Mouse (Mus musculus): ENCODE results near the gene Patl1.

DNA sequence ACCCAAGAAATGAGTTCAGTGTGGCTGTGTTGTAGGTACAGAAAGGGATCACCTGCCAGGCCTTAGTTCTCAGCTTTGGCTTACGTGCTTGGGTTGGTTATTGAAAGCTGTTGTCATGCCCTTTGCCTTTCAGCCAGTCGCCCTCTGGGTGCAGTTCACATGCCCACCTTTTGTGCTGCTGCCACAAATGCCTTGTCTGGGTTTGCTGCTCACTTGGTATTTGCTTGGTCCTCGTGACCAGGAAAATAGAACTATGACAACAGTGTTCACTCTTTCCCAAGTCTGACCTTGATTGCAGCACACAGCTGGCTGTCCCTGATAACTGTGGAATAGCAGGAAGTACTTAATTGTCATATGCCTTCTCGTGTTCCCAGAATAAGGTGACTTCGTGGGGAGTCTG, 65.2 kb downstream of the Patl1 start:
- TF ChIP-seq POLR2A (IDR thresholded peaks at IDR 0.05; ENCODE audit: low read depth, low read length) (no peak), CTCF (conservative IDR thresholded peaks at IDR 0.05; ENCODE audit: insufficient read depth, insufficient read length, low read depth, low read length) (no peak)
